Mouse (Mus musculus): ENCODE measurements around the gene Abcc10. TPM values are rescaled to one million over a fixed set of nuclear protein-coding genes. Genes with fewer than 3 reads are reported as not detected.

The Abcc10 gene
- polyA plus RNA-seq, 1 experiment from 2014 or later: 9.6 TPM

DNA sequence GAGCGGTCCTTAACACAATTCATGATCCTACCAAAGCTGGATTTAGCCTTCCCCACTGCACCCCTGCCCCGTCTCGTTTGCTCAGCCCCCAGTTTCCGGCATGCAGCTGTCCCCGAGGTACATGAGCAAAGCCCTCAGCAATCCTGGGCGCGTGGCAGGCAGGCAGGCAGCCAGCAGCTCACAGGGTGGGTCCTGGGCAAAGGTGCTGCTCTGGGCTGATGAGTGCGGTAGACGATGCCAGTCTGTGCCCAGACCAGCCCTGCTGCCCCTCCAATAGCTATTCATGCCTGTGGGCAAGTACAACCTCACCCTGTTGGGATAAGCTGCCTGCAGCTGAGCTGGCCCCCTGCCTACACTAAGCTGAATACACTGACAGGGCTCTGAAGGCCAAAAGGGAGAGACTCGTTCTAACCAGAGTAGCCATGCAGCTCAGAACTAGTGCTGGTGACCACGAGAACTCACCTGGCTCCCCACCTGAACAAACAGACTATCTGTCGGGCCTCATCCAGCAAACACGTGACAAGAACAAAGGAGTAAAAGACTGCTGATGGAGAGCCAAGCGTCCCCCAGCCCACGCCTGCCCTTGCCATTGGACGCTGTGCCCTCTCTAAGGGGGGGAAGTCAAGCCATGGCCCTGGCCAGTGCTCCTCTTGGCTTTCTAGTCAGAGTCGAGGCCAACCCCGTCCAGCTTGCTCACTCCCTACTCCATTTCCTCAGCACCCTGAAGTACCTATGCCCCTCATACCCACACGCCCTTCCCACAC lies 58.2 kb downstream of the Abcc10 start:
- Histone ChIP-seq H3K4me1 (replicated peaks) (no peaks in the 10 kb centered on the region), H3K4me2 (no peak overlapping the region), H3K27me3 (no peaks in the 10 kb centered on the region), H3K27ac (replicated peaks) (no peak overlapping the region), H3K9ac (no peak overlapping the region), H3K4me3 (no peak overlapping the region), H3K36me3 (0 out of 2 replicates have a peak, but pooled peaks cover 7% of the 10 kb centered on the region), H3K9me3 (no peaks in the 10 kb centered on the region)
- ATAC-seq (ENCODE audit: low FRiP score, low read depth): no peak
- WGBS: 88% methylated on average over 19 of the region's 19 CpGs

DNA sequence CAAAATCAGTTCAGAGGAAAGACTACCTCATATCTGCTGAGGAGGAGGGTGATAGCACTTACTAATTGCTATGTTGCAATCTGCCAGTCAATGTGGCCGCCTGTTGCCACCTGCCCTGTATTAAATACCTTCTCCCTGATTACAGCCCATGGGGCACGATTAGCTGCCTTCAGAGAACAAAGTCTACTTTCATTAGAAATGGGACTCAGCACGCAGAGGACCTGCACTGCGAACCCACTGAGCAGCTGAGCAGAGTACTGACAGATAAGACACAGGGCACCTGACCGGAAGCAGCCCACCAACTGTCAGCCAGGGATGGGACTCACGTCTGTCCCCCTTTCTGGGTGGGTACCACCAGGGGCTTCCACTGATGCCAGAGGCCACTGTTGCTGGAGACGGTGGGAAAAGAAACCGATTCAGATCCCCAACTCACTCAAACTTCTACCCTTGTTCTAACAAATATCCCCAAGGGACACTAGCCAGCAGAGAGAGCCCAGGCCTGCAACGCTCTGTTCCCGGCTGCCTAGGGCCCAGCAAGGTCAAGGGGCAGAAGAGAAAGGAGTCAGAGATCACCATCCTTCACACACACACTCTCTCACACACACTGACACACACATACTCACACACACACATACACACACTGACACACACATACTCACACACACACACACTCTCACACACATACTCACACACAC lies 60.0 kb downstream of the Abcc10 start:
- no peaks in the 10 kb centered on the region for H3K27me3 ChIP-seq
- no peak overlapping the region for H3K27ac ChIP-seq (replicated peaks)
- H3K9ac ChIP-seq: no peak overlapping the region
- no peak for ATAC-seq (ENCODE audit: low FRiP score, low read depth)
- H3K4me3 ChIP-seq: no peak overlapping the region
- 0 out of 2 replicates have a peak, but pooled peaks cover 21% of the 10 kb centered on the region for H3K36me3 ChIP-seq
- 85% methylated on average over 10 of the region's 10 CpGs for WGBS
- H3K4me2 ChIP-seq: no peak overlapping the region
- no peaks in the 10 kb centered on the region for H3K4me1 ChIP-seq (replicated peaks)
- H3K9me3 ChIP-seq: no peaks in the 10 kb centered on the region

DNA sequence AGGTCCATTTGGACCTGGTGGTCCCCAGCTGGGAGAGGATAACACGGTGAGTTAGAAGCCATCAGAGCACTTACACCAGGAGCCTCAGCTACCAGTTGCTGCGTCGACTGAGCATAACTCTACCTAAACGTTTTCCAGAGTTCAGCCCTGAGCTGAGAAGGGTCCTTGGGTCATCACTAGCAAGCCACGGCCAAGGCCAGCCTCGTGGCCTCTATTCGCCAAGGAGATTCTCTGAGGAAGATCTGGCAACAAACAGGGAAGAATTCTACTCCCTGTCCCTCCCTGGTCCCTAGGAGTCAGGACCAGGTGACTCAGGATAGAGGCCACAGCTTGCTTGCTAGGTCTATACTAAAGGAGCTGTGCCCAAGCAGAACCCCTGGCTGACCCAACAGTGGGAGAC lies 60.6 kb downstream of the Abcc10 start:
- H3K9ac ChIP-seq: no peak overlapping the region
- no peak overlapping the region for H3K4me3 ChIP-seq
- no peaks in the 10 kb centered on the region for H3K4me1 ChIP-seq (replicated peaks)
- H3K9me3 ChIP-seq: no peaks in the 10 kb centered on the region
- ATAC-seq (ENCODE audit: low FRiP score, low read depth): no peak
- H3K27ac ChIP-seq (replicated peaks): no peak overlapping the region
- H3K27me3 ChIP-seq: no peaks in the 10 kb centered on the region
- H3K36me3 ChIP-seq: peaks cover 27% of the 10 kb centered on the region; the same call in 1 of the 2 replicates
- H3K4me2 ChIP-seq: no peak overlapping the region
- WGBS: 85% methylated on average over 7 of the region's 7 CpGs

DNA sequence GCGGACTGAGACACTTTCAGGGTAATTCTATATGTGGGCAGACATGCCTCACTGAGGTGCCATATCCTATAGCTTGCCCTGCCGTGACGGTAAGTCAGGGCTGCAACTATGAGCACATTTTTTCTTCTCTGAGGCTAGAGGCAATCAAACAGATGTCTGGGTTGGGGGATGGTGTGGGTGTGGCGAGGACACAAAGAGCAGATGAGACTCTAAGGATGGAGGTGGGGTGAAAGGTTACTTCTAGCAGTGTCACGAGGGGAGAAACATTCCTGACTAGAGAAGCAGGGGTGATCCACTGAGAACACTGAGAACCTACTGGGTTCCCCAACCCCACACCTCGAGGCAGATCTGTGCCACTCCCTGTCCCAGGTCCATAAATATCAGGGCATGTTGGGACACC lies 61.2 kb downstream of the Abcc10 start:
- Histone ChIP-seq H3K9ac (no peak overlapping the region), H3K27me3 (no peaks in the 10 kb centered on the region), H3K27ac (replicated peaks) (no peak overlapping the region), H3K4me3 (no peak overlapping the region), H3K9me3 (no peaks in the 10 kb centered on the region), H3K4me1 (replicated peaks) (no peaks in the 10 kb centered on the region), H3K4me2 (no peak overlapping the region), H3K36me3 (peaks cover 32% of the 10 kb centered on the region; the same call in 1 of the 2 replicates)
- no peak for ATAC-seq (ENCODE audit: low FRiP score, low read depth)
- whole genome bisulfite sequencing: 77% methylated on average over 6 of the region's 6 CpGs

DNA sequence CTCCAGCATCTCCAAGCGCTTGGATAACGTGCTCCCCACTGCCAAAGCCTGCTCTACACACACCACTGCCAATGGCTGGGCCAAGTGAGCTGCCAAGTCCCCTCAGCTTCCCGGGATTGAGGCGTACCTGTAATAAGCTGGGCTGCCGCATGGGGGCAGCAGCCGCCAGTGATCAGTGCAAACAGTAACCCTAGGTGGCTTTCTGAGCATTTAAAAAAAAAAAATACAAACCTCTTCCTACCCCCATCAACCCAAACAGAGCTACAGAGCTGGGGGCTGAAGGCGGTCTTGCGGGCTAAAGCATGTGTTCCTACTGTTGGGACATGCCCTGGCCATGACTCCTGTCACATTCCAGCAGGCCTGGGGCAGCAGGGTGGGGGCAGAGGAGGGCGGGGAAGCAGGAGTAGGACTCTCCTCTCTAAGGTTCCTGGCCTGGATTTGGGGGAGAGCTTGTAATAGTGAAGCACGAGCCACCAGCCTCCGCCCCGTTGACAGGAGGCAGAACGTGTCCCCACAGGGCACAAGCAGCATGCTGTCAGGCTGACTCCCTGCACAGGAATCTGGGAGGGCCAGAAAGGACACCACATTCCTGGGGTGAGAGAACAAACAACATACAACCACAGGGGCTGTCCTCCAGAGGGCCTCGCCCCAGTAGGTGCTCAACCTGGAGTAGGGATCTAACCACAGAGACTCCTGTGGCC lies 62.1 kb downstream of the Abcc10 start:
- H3K27me3 ChIP-seq: no peaks in the 10 kb centered on the region
- H3K27ac ChIP-seq (replicated peaks): no peak overlapping the region
- H3K9me3 ChIP-seq: no peaks in the 10 kb centered on the region
- H3K4me1 ChIP-seq (replicated peaks): no peaks in the 10 kb centered on the region
- H3K36me3 ChIP-seq: peaks cover 28% of the 10 kb centered on the region; the same call in 1 of the 2 replicates
- H3K4me2 ChIP-seq: no peak overlapping the region
- 29% methylated on average over 14 of the region's 14 CpGs for WGBS
- ATAC-seq (ENCODE audit: low FRiP score, low read depth): peak; percentile 52
- H3K9ac ChIP-seq: no peak overlapping the region
- no peak overlapping the region for H3K4me3 ChIP-seq

DNA sequence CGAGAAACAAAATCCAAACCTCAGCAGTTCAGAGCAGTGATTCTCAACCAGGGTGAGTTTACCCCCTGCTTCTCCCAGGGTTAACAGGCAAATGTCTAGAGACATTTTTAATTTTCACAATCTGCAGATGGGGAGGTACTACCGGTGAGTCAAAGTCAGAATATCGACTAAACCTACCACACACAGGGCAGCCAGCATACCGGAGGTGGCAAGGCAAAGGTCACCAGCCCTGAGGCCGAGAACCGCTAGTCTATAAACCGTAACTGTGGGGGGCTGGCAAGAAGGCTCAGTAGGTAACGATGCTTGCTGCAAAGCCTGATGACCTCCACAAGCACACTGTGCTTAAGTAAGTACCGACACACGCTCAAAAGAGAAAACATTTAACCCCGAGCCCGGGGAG lies 62.6 kb downstream of the Abcc10 start:
- no peaks in the 10 kb centered on the region for H3K27me3 ChIP-seq
- no peaks in the 10 kb centered on the region for H3K9me3 ChIP-seq
- no peak; the same call in 1 of the 2 replicates for ATAC-seq (ENCODE audit: low FRiP score, low read depth)
- no peak overlapping the region for H3K27ac ChIP-seq (replicated peaks)
- H3K36me3 ChIP-seq: peaks cover 28% of the 10 kb centered on the region; the same call in 1 of the 2 replicates
- no peak overlapping the region for H3K9ac ChIP-seq
- 87% methylated on average over 12 of the region's 12 CpGs for WGBS
- no peaks in the 10 kb centered on the region for H3K4me1 ChIP-seq (replicated peaks)
- no peak overlapping the region for H3K4me3 ChIP-seq
- H3K4me2 ChIP-seq: no peak overlapping the region

DNA sequence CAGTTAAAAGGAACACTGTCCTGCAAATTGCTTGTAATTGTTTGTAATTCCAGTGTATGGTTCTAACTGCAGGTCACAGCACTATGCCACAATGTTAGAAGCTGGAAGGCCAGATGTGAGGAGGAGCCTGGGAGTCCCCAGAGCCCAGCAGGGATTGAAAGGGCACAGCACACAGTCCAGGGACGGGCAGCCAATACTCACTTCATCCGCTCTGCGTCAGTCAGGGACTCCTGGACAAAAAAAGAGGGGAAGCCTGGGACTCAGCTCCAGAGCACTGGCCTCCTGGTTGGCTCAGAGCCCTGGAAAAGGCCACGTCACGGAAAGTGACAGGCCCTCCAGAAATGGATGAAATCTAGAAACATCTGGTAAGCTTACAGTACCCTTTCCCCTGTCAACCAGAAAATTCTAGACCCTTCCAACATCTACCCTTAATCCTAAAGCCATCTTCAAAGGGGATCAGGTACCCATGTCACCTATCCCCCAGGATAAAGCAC lies 65.9 kb downstream of the Abcc10 start:
- no peak for ATAC-seq (ENCODE audit: low FRiP score, low read depth)
- no peaks in the 10 kb centered on the region for H3K4me1 ChIP-seq (replicated peaks)

DNA sequence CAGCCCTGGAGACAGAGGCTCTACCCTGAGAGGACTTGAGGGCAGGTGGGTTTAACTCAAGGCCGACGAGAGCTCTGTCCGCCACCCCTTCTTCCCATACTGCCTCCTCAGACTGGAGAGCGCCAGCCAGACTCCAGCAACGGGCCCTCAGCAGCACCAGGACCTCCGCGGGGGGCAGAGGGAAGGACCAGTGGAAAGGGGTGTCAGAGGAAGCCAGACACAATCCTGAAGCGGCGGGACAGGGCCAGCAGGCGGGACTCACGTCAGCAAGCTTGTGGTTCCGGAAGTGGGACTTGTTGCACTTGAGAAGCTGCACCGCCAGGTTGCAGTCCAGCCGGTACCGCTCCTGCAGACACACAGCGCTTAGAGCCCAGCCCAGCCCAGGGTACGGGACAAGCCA lies 68.5 kb downstream of the Abcc10 start:
- 88% methylated on average over 17 of the region's 17 CpGs for WGBS
- no peak overlapping the region for H3K4me3 ChIP-seq
- H3K4me2 ChIP-seq: no peak overlapping the region
- no peaks in the 10 kb centered on the region for H3K27me3 ChIP-seq
- no peak overlapping the region for H3K27ac ChIP-seq (replicated peaks)
- H3K9ac ChIP-seq: no peak overlapping the region
- no peak for ATAC-seq (ENCODE audit: low FRiP score, low read depth)
- H3K9me3 ChIP-seq: no peaks in the 10 kb centered on the region
- peaks cover 15% of the 10 kb centered on the region for H3K4me1 ChIP-seq (replicated peaks)
- peaks cover 53% of the 10 kb centered on the region; the same call in 1 of the 2 replicates for H3K36me3 ChIP-seq

More for the DNA sequence above, 65.9 kb downstream of the Abcc10 start:
- H3K36me3 ChIP-seq: peaks cover 47% of the 10 kb centered on the region; the same call in 1 of the 2 replicates
- 88% methylated on average over 5 of the region's 5 CpGs for WGBS
- no peaks in the 10 kb centered on the region for H3K27me3 ChIP-seq
- H3K4me2 ChIP-seq: no peak overlapping the region
- H3K27ac ChIP-seq (replicated peaks): no peak overlapping the region
- no peaks in the 10 kb centered on the region for H3K9me3 ChIP-seq
- no peak overlapping the region for H3K9ac ChIP-seq
- H3K4me3 ChIP-seq: no peak overlapping the region

DNA sequence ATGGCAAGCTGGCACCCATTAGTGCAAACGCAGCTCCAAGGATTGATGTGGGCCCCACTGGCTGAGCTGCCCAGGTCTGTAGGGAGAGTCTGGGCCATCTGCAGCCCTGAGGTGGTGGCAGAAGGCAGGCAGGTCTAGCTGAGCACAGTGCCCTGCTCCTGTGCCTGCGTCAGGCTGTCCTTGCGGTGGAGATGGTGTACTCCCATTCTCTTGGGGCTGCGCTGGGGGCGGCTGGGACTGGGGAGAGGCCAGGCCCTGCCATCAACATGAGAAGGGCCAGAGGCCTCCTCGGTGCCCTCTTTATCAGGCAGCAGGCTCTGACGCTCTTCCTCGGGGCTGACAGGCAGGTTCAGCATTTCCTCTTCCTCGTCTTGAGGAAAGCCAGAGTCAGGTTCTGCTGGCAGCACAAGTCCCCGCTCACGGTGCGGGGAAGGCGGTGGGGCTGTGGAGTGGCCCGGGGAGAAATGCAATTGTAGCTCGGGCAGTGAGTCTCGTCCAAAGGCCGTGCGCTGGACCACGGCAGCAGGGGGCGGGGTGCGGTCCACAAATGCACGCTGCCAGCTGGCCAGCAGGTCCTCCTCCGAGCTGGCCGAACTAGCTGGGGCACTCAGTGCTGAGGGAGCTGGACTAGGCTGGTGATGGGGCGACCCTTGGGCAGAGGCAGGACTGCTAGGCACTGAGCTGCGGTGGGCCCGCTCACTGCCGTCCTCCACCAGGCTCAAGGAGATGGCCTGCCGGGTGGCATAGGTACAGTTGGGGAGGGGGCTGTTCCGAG lies 69.7 kb downstream of the Abcc10 start:
- Histone ChIP-seq H3K4me2 (no peak overlapping the region), H3K27me3 (no peaks in the 10 kb centered on the region), H3K36me3 (peaks cover 42% of the 10 kb centered on the region; the same call in 1 of the 2 replicates), H3K9me3 (no peaks in the 10 kb centered on the region), H3K27ac (replicated peaks) (no peak overlapping the region), H3K4me1 (replicated peaks) (peaks cover 21% of the 10 kb centered on the region), H3K9ac (no peak overlapping the region), H3K4me3 (no peak overlapping the region)
- no peak for ATAC-seq (ENCODE audit: low FRiP score, low read depth)
- 86% methylated on average over 30 of the region's 30 CpGs for WGBS

DNA sequence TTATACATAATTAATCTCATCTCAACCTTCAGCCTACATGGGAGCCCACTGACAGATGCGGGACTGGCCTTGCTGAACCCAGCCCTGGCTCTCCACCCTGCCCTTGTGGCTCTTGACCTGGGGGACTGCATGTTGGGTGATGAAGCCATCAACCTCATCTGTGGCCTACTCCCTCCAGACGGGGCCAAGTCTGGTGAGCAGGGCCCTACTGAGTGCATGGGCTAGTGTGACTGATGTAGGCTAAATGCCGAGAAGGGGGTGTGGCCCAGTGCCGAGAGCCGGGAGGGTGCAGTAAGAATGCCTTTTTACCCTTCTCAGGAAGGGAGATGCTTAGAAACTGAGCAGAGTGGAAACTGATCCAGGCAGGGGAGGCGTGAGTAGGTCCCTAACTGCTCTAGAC lies 73.0 kb downstream of the Abcc10 start:
- Histone ChIP-seq H3K4me3 (peak overlapping the region; percentile 70), H3K27ac (replicated peaks) (no peak overlapping the region), H3K4me2 (peak overlapping the region; percentile 73), H3K4me1 (replicated peaks) (peaks cover 26% of the 10 kb centered on the region), H3K9ac (peak overlapping the region; percentile 79), H3K27me3 (no peaks in the 10 kb centered on the region), H3K9me3 (no peaks in the 10 kb centered on the region), H3K36me3 (peaks cover 50% of the 10 kb centered on the region)
- WGBS: 31% methylated on average over 6 of the region's 6 CpGs
- ATAC-seq (ENCODE audit: low FRiP score, low read depth): no peak

DNA sequence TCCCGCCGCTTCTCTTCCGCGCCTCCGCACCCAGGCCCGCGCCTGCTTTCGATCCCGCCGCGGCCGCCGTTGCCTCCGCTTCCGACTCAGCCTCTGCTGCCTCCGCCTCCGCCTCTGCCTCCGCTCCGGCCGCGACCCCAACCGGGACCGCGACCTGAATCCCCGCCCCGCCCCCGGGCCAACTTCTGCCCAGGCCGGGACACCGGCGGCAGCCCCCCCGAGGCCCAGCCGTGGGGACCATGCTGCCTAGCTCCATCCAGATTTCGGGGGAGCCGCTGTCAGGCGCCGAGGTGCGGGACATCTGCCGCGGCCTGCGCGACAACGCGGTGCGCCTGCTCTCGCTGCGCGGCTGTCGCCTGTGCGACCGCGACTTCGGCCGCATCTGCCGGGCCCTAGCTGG lies 74.0 kb downstream of the Abcc10 start:
- ATAC-seq (ENCODE audit: low FRiP score, low read depth): peak; percentile 15
- H3K9ac ChIP-seq: peak overlapping the region; percentile 79
- under 1% methylated on average over 44 of the region's 54 CpGs for WGBS
- peak overlapping the region; percentile 76 for H3K27ac ChIP-seq (replicated peaks)
- peak overlapping the region; percentile 73 for H3K4me2 ChIP-seq
- peaks cover 42% of the 10 kb centered on the region for H3K36me3 ChIP-seq
- H3K4me3 ChIP-seq: peak overlapping the region; percentile 70
- no peaks in the 10 kb centered on the region for H3K27me3 ChIP-seq
- peaks cover 33% of the 10 kb centered on the region for H3K4me1 ChIP-seq (replicated peaks)
- H3K9me3 ChIP-seq: no peaks in the 10 kb centered on the region

Measured in hindbrain, embryonic 15.5 days (tissue).